Mouse (Mus musculus): Measurements from ENCODE around the gene Nr1h4. TPM values are rescaled to one million over a fixed set of nuclear protein-coding genes. Genes with fewer than 3 reads are reported as not detected.
"Not testable (repeated sequence)": the region's sequence is repeated elsewhere in the genome, so short reads cannot be mapped to it uniquely, and the experiment has no call there.

The Nr1h4 gene
- 0.19 and 0.25 TPM in 2 replicates for polyA plus RNA-seq (2012; rRNA removed)

DNA sequence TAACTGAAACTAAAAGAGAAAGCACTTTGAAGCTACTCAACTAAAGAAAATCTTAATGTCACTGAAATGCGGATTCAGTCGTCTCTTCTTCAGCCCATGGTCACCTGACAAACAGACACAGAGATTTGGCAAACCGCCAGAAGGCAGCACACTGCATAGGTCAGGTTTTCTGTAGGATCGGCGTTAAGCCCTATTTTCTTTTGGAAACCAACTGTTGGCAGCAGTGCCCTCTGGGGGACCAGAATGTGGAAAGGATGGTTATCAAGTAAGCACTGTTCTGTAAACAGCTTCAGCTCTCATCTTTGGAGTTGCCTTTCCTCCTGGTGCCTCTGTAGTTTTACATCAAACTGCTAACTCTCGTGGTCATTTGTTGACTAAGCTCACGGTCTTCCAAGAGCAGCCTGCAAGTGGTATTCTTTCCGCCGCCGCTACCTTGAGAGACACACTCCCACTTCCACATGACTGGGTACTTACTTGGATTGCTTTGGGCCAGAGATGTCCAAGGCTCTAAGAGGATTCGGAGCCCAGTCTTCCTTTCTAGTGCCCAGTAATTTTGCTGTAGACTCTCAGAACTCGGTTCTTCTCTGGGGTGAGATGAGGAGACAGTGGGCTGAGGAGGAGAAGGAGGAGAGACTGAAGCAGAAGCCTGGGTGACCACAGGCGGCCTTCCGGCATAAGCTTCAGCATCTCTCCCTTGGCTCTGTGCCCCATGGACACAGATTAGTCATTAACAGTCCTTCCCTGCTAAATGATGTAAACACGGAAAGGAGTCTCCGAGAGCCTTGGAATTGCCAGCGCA is at the start of gene Nr1h4:
Gene Nr1h4 (minus strand): TSS at position 657 of the 799 bp plus-strand sequence.
- no peaks in the 10 kb centered on the region; the same call in 1 of the 2 replicates for H3K4me1 ChIP-seq (ENCODE audit: control insufficient read depth, insufficient read depth, low read length)
- no peak within 1 kb of the TSS for H3K4me3 ChIP-seq (replicated peaks; ENCODE audit: extremely low read depth, low read depth, low read length)
- WGBS = 46% methylated on average over 17 of the region's 17 CpGs
- DNase-seq = no peak
- TF ChIP-seq POLR2A (IDR thresholded peaks at IDR 0.05; ENCODE audit: borderline replicate concordance, extremely low read depth, low read depth, low read length) (no peak), CTCF (IDR thresholded peaks at IDR 0.05; ENCODE audit: insufficient read depth, low read length) (no peak)

DNA sequence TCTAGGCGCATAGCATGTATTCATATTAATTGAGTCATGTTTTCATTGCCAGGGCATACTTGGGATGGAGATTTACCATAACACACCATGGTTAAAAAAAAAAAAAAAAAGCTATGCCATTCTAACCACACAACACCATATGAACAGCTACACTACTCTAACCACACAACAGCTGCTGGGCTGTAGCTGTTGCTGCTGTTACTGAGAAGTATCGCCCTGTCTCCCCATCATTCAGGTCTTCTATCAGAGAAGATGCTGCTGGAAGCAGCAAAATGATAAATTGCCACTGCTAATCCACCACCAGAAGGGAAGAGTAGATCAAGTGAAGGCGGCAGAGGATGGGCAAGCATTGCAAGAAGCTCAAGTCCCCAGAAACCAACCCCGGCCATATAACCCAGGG is 45.4 kb upstream of the Nr1h4 start:
- 86% methylated on average over 4 of the region's 4 CpGs for WGBS
- no peak for TF ChIP-seq POLR2A (IDR thresholded peaks at IDR 0.05; ENCODE audit: borderline replicate concordance, extremely low read depth, low read depth, low read length)
- no peak for TF ChIP-seq CTCF (IDR thresholded peaks at IDR 0.05; ENCODE audit: insufficient read depth, low read length)
- H3K4me3 ChIP-seq (replicated peaks; ENCODE audit: extremely low read depth, low read depth, low read length) = no peak overlapping the region
- H3K4me1 ChIP-seq (ENCODE audit: control insufficient read depth, insufficient read depth, low read length) = no peaks in the 10 kb centered on the region
- DNase-seq = no peak

DNA sequence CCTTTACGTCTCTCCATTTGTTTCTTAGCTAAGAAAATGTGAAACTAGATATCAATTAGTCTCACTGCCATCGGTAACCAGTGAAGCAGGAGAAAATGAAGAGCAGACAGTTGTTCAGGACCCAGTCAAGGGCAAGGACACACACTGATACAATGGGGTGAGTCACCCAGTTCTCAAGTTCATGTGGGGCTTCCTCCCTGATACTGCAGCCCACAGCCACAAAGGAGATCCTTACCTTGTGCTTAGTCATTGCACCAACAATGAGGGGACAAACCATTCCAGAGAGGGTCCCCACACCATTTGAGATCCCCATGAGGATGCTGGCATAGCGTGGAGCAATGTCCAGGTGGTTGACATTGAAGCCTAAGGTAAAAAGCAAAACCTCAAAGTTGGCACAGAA is 44.3 kb upstream of the Nr1h4 start:
- H3K4me1 ChIP-seq (ENCODE audit: control insufficient read depth, insufficient read depth, low read length) = no peaks in the 10 kb centered on the region
- TF ChIP-seq CTCF (IDR thresholded peaks at IDR 0.05; ENCODE audit: insufficient read depth, low read length) (no peak), POLR2A (IDR thresholded peaks at IDR 0.05; ENCODE audit: borderline replicate concordance, extremely low read depth, low read depth, low read length) (no peak)
- WGBS = 84% methylated on average over 3 of the region's 3 CpGs
- no peak for DNase-seq
- no peak overlapping the region for H3K4me3 ChIP-seq (replicated peaks; ENCODE audit: extremely low read depth, low read depth, low read length)

DNA sequence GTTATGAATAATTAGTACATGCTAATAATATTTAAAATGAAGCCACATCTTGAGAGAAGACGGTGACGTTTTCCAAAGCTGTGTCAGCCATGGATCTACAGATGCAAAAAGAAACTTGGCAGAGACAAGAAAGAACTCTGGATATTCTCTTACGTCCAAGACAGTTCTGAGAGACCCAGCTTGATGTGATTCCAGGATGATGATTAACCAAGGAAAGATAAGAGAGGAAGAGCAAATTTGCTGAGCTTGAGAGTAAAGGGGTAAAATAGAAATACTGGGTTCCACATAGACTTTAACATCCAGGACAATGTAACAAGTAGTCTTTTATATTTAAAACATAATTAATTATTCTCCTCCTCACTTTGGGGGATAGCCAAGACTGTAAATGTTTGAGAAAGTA is 40.0 kb upstream of the Nr1h4 start:
- no peak for TF ChIP-seq POLR2A (IDR thresholded peaks at IDR 0.05; ENCODE audit: borderline replicate concordance, extremely low read depth, low read depth, low read length)
- TF ChIP-seq CTCF (IDR thresholded peaks at IDR 0.05; ENCODE audit: insufficient read depth, low read length) = no peak
- WGBS = 58% methylated on average over 3 of the region's 3 CpGs
- DNase-seq = no peak
- H3K4me3 ChIP-seq (replicated peaks; ENCODE audit: extremely low read depth, low read depth, low read length) = no peak overlapping the region
- H3K4me1 ChIP-seq (ENCODE audit: control insufficient read depth, insufficient read depth, low read length) = no peaks in the 10 kb centered on the region

DNA sequence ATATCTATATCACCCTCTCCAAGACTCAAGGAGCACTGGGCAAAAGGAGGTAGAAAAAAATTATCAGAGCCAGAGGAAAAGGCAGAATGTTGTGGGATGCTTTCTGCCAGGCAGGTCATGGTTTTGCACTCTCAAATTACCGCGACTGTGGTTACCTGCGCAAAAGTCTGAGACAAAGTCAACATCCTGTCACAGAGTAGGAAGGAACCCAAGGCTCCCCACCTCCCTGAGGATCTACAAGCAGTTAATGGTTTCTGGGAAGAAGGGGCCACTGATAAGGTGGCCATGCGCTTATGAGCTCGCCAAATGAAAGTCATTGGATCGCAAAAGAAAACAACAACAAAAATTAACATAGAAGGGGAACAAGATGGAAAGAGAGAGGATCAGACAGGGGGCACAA is 39.6 kb upstream of the Nr1h4 start:
- no peaks in the 10 kb centered on the region for H3K4me1 ChIP-seq (ENCODE audit: control insufficient read depth, insufficient read depth, low read length)
- TF ChIP-seq POLR2A (IDR thresholded peaks at IDR 0.05; ENCODE audit: borderline replicate concordance, extremely low read depth, low read depth, low read length) = no peak
- TF ChIP-seq CTCF (IDR thresholded peaks at IDR 0.05; ENCODE audit: insufficient read depth, low read length) = no peak
- no peak overlapping the region for H3K4me3 ChIP-seq (replicated peaks; ENCODE audit: extremely low read depth, low read depth, low read length)
- no peak for DNase-seq
- 79% methylated on average over 6 of the region's 6 CpGs for WGBS

DNA sequence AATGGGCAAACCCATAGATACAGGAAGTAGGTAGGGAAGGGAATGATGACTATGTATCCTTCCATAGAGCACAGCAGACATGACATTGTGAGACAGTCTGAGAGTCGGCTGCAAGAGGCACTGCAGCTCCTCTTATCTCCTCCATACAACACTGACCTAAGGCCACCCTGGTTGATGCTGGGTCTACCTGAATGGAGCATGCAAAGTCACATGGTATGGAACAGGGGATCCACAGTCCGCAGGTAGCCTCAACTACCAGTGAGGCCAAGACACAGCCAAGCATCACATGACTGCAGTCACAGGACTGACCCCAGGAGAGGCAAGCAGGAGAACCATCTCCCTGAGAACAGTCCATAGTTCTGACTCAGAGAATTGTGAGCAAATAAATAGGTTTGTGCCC is 34.0 kb upstream of the Nr1h4 start:
- no peak for DNase-seq
- Histone ChIP-seq H3K4me3 (replicated peaks; ENCODE audit: extremely low read depth, low read depth, low read length) (no peak overlapping the region), H3K4me1 (ENCODE audit: control insufficient read depth, insufficient read depth, low read length) (no peaks in the 10 kb centered on the region)
- WGBS = 71% methylated on average over 2 of the region's 2 CpGs
- TF ChIP-seq CTCF (IDR thresholded peaks at IDR 0.05; ENCODE audit: insufficient read depth, low read length) (no peak), POLR2A (IDR thresholded peaks at IDR 0.05; ENCODE audit: borderline replicate concordance, extremely low read depth, low read depth, low read length) (no peak)

DNA sequence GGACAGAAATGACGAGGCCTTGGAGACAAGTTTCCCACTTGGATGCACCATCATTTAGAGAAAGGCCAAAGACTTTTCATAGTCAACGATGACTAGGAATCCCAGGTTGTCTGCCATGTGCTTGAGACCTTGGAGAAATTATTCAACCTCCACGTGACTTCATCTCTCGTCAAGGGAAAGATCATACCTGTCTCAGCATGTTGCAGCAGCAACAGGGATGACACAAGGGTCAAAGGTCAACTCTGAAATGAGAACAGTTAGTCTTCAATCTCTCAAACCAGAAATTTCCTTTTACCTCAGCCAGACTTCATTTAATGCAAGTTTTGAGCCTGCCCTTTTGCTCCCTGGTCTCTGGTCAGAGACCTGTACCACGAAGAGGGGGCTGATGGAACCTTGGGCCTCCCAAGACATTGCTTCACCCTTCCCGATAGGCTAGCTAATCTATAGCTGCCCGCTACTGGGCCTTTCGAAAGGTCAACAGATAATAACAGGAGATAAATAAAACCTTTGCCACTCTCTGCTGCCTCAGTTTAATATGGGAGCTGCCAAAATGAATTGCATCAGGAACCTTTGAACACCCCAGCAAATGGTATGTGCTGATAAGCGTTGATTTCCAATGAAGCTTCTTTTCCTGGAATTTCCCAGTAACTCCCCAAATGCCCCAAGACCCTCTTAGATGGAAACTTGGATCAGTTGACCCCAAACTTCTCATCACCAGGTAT is 32.1 kb upstream of the Nr1h4 start:
- TF ChIP-seq POLR2A (IDR thresholded peaks at IDR 0.05; ENCODE audit: borderline replicate concordance, extremely low read depth, low read depth, low read length) (no peak), CTCF (IDR thresholded peaks at IDR 0.05; ENCODE audit: insufficient read depth, low read length) (no peak)
- Histone ChIP-seq H3K4me1 (ENCODE audit: control insufficient read depth, insufficient read depth, low read length) (no peaks in the 10 kb centered on the region), H3K4me3 (replicated peaks; ENCODE audit: extremely low read depth, low read depth, low read length) (no peak overlapping the region)
- no peak for DNase-seq
- 81% methylated on average over 9 of the region's 9 CpGs for WGBS

DNA sequence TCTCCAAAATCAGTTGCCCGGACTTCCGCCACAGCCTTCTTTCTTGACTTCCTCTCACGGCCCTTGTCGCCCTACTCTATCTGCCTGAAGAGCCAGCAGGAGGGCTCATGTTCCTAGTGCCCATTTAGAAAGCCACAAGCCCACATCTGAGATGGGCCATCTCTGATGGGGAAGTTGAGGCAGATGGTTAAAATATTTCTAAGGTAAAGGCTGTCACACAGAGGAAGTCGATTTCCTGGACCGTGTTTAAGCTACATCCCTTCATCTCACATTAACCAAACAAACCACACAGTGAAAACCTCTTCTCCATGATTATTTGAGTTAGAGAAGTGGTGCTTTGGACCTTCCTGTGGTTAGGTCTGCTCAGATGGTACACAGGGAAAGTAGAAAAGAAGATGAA is 28.7 kb upstream of the Nr1h4 start:
- no peak for DNase-seq
- TF ChIP-seq POLR2A (IDR thresholded peaks at IDR 0.05; ENCODE audit: borderline replicate concordance, extremely low read depth, low read depth, low read length) = no peak
- TF ChIP-seq CTCF (IDR thresholded peaks at IDR 0.05; ENCODE audit: insufficient read depth, low read length) = no peak
- Histone ChIP-seq H3K4me3 (replicated peaks; ENCODE audit: extremely low read depth, low read depth, low read length) (no peak overlapping the region), H3K4me1 (ENCODE audit: control insufficient read depth, insufficient read depth, low read length) (no peaks in the 10 kb centered on the region)
- 69% methylated on average over 6 of the region's 6 CpGs for WGBS

DNA sequence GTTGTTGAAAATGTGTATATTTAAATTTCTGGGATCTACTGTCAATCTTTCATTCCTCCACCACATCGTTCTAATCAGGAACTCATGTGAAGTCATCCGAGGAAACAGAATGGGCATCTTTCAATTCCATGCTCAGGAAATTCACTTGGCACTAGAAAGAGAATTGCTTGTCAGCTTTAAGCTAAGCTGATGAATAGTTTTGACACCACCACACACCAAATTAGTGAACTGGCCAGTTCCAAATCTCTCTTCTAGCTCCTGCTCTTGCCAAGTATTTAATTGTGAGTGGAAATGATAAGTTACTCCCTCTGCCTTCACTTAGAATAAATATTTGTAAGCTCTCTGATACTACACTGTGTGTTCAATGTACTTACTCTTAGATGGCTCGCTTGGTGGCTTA is 26.0 kb upstream of the Nr1h4 start:
- 34% methylated on average over 3 of the region's 3 CpGs for WGBS
- Histone ChIP-seq H3K4me3 (replicated peaks; ENCODE audit: extremely low read depth, low read depth, low read length) (no peak overlapping the region), H3K4me1 (ENCODE audit: control insufficient read depth, insufficient read depth, low read length) (no peaks in the 10 kb centered on the region)
- no peak for DNase-seq
- TF ChIP-seq POLR2A (IDR thresholded peaks at IDR 0.05; ENCODE audit: borderline replicate concordance, extremely low read depth, low read depth, low read length) = no peak
- no peak for TF ChIP-seq CTCF (IDR thresholded peaks at IDR 0.05; ENCODE audit: insufficient read depth, low read length)

DNA sequence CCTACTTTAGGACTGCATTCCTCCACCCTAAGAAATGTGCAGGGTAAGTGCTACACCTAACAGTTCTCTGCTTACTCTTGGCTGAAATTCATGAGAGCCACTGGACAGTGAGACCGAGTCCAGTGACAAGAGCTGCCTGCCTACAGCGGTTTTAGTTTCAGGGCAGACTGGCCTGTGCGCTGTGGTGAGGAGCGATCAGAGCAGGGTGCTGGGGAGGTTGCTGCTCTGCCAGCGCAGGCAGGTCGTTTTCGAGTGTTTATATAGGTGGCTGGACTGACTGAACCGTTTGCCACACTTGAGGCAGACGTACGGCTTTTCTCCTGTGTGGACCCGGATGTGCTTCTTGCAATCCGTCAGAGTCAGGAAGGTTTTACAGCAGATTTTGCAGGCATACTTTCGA is 21.5 kb upstream of the Nr1h4 start:
- H3K4me1 ChIP-seq (ENCODE audit: control insufficient read depth, insufficient read depth, low read length); H3K4me3 ChIP-seq (replicated peaks; ENCODE audit: extremely low read depth, low read depth, low read length); DNase-seq: not testable (repeated sequence)
- 53% methylated on average over 13 of the region's 13 CpGs for WGBS

DNA sequence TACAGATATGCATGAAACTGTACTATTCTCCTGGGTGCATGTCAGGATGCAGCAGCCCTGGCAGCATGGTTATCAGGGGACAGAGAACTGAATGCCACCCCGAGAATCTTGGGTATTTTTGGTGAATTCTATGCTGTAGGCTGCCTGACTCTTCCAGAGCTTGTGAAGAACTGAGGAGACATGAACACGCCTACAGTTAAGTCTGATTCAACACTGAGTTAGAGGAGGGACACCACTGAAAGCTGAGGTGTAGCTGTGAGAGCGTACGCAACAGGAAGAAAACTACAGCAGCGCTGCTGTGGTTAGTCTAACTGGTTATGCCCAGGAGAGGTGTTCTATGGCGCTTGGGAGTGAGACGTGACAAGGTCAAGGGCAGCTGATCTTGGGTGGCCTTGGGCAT is 20.5 kb upstream of the Nr1h4 start:
- H3K4me3 ChIP-seq (replicated peaks; ENCODE audit: extremely low read depth, low read depth, low read length); H3K4me1 ChIP-seq (ENCODE audit: control insufficient read depth, insufficient read depth, low read length); DNase-seq: not testable (repeated sequence)
- 89% methylated on average over 7 of the region's 7 CpGs for WGBS

All from lung, adult 2 months (tissue).